Mouse (Mus musculus) CH12.LX (cell line): ENCODE results near the gene Dnajc30.

ENCODE experiments used
- BHLHE40 ChIP-seq: IDR thresholded peaks from 2 replicates; pipeline ENCODE4 v1.6.1; 2011; ENCODE audit warnings: mild to moderate bottlenecking, low read depth, low read length, improper control_type of control experiment
- CTCF ChIP-seq, 2 experiments: IDR thresholded peaks in 1 of 2; conservative IDR thresholded peaks in 1 of 2; 2 replicates each; pipeline ENCODE4 v1.5.1; 2011 to 2012; ENCODE audit warnings: low read depth in 2 of 2, low read length in 2 of 2, improper control_type of control experiment in 1 of 2, inconsistent platforms in 1 of 2, mild to moderate bottlenecking in 1 of 2, moderate library complexity in 1 of 2
- E2F4 ChIP-seq: IDR thresholded peaks from 2 replicates; pipeline ENCODE4 v1.6.1; 2011; ENCODE audit warnings: low read depth, low read length, improper control_type of control experiment; ENCODE audit not compliant: insufficient replicate concordance
- EP300 ChIP-seq: IDR thresholded peaks from 2 replicates; pipeline ENCODE4 v1.6.1; 2011; ENCODE audit warnings: low read length, improper control_type of control experiment
- POLR2A ChIP-seq: IDR thresholded peaks from 2 replicates; pipeline ENCODE4 v1.6.1; 2011; ENCODE audit warnings: low read depth, mild to moderate bottlenecking, improper control_type of control experiment, low read length
- POLR2AphosphoS2 ChIP-seq: IDR thresholded peaks from 2 replicates; pipeline ENCODE4 v1.6.1; 2011; ENCODE audit warnings: low read depth, low read length, improper control_type of control experiment
- RAD21 ChIP-seq: IDR thresholded peaks from 2 replicates; pipeline ENCODE4 v1.6.1; 2011; ENCODE audit warnings: low read depth, mild to moderate bottlenecking, low read length, improper control_type of control experiment, moderate library complexity
- TBP ChIP-seq: conservative IDR thresholded peaks from 2 replicates; pipeline ENCODE4 v1.6.1; 2011; ENCODE audit warnings: low read depth, low read length, improper control_type of control experiment
- ZKSCAN1 ChIP-seq: IDR thresholded peaks from 2 replicates; pipeline ENCODE4 v1.6.1; 2012; ENCODE audit warnings: low read depth, inconsistent platforms, low read length, improper control_type of control experiment, borderline replicate concordance

GRCm38 (mm10) chr5:135072061-135072460 is 8.1 kb downstream of the Dnajc30 start:
- TF ChIP-seq CTCF (conservative IDR thresholded peaks at IDR 0.05 in 1 of 2, IDR thresholded peaks at IDR 0.05 in 1 of 2; ENCODE audit: low read depth in 2 of 2, low read length in 2 of 2), result no peak
- TF ChIP-seq EP300, result no peak
- no peak for TF ChIP-seq POLR2AphosphoS2
- no peak for TF ChIP-seq TBP
- no peak for TF ChIP-seq BHLHE40
- TF ChIP-seq RAD21, result no peak
- TF ChIP-seq POLR2A, result no peak
- TF ChIP-seq E2F4, result no peak
- no peak for TF ChIP-seq ZKSCAN1
